Mouse (Mus musculus): Measurements from ENCODE around the gene Cacna1b. TPM values are rescaled to one million over a fixed set of nuclear protein-coding genes. Genes with fewer than 3 reads are reported as not detected.

The Cacna1b gene
- total RNA-seq, 1 experiment = 2.4 TPM

- Histone ChIP-seq H3K27ac (ENCODE audit: insufficient read depth, low read depth, low read length, poor library complexity, severe bottlenecking) (peak overlapping the region; percentile 34; the same call in 1 of the 2 replicates), H3K36me3 (ENCODE audit: control insufficient read depth, insufficient read depth, low read length, poor library complexity, severe bottlenecking) (no peaks in the 10 kb centered on the region), H3K4me1 (ENCODE audit: control insufficient read depth in 2 of 2, insufficient read depth in 2 of 2, low read length in 2 of 2, poor library complexity in 1 of 2) (peaks cover 0 to 11% of the 10 kb centered on the region in 2 experiments; a peak in 1 of 4 replicates), H3K9ac (ENCODE audit: insufficient read depth, low read depth, low read length, poor library complexity, severe bottlenecking) (no peak overlapping the region), H3K9me3 (ENCODE audit: control insufficient read depth, insufficient read depth, low read depth, low read length) (no peaks in the 10 kb centered on the region), H3K4me3 (ENCODE audit: insufficient read depth in 1 of 2, low read depth in 1 of 2, low read length in 2 of 2, poor library complexity in 1 of 2, severe bottlenecking in 1 of 2) (no peak overlapping the region)
- in situ Hi-C loops (cut with MboI; ENCODE audit: low sequenced_read_pairs in 2 of 2, unreplicated experiment in 2 of 2) = no loop called here
- TF ChIP-seq CHD2 (IDR thresholded peaks at IDR 0.05; ENCODE audit: low read depth, low read length) (no peak), MAFK (IDR thresholded peaks at IDR 0.05; ENCODE audit: insufficient read depth, low read depth, low read length) (peak; percentile 60)
- peak; percentile 21 for DNase-seq (ENCODE audit: low read depth, low spot score)
Observed at GRCm38 (mm10) chr2:24608765-24609138, 154.2 kb downstream of the Cacna1b start.

GRCm38 (mm10) chr2:24607905-24608764 lies 154.8 kb downstream of the Cacna1b start:
- Histone ChIP-seq H3K9ac (ENCODE audit: insufficient read depth, low read depth, low read length, poor library complexity, severe bottlenecking) (0 out of 2 replicates have a peak overlapping the region, but pooled peaks have one; percentile 19), H3K36me3 (ENCODE audit: control insufficient read depth, insufficient read depth, low read length, poor library complexity, severe bottlenecking) (no peaks in the 10 kb centered on the region), H3K27ac (ENCODE audit: insufficient read depth, low read depth, low read length, poor library complexity, severe bottlenecking) (peak overlapping the region; percentile 64; the same call in 1 of the 2 replicates), H3K9me3 (ENCODE audit: control insufficient read depth, insufficient read depth, low read depth, low read length) (no peaks in the 10 kb centered on the region), H3K4me1 (ENCODE audit: control insufficient read depth in 2 of 2, insufficient read depth in 2 of 2, low read length in 2 of 2, poor library complexity in 1 of 2) (peaks cover 0 to 11% of the 10 kb centered on the region in 2 experiments; a peak in 1 of 4 replicates), H3K4me3 (ENCODE audit: insufficient read depth in 1 of 2, low read depth in 1 of 2, low read length in 2 of 2, poor library complexity in 1 of 2, severe bottlenecking in 1 of 2) (peak overlapping the region; percentile 51 to 61; a peak in 3 of 4 replicates)
- no peak for TF ChIP-seq CHD2 (IDR thresholded peaks at IDR 0.05; ENCODE audit: low read depth, low read length)
- TF ChIP-seq ZC3H11A (IDR thresholded peaks at IDR 0.05; ENCODE audit: borderline replicate concordance, low read depth, low read length) = no peak
- no peak for TF ChIP-seq HCFC1 (IDR thresholded peaks at IDR 0.05; ENCODE audit: borderline replicate concordance, insufficient read depth, low read length)
- no peak for DNase-seq (ENCODE audit: low read depth, low spot score)
- in situ Hi-C loops (cut with MboI; ENCODE audit: low sequenced_read_pairs in 2 of 2, unreplicated experiment in 2 of 2) = no loop called here

- peaks cover 0 to 11% of the 10 kb centered on the region in 2 experiments; a peak in 1 of 4 replicates for H3K4me1 ChIP-seq (ENCODE audit: control insufficient read depth in 2 of 2, insufficient read depth in 2 of 2, low read length in 2 of 2, poor library complexity in 1 of 2)
Observed at GRCm38 (mm10) chr2:24606531-24606930, 156.4 kb downstream of the Cacna1b start.

GRCm38 (mm10) chr2:24605096-24605495 lies 157.9 kb downstream of the Cacna1b start:
- H3K9me3 ChIP-seq (ENCODE audit: control insufficient read depth, insufficient read depth, low read depth, low read length) = no peaks in the 10 kb centered on the region
- no peak overlapping the region for H3K27ac ChIP-seq (ENCODE audit: insufficient read depth, low read depth, low read length, poor library complexity, severe bottlenecking)
- H3K36me3 ChIP-seq (ENCODE audit: control insufficient read depth, insufficient read depth, low read length, poor library complexity, severe bottlenecking) = no peaks in the 10 kb centered on the region
- H3K4me3 ChIP-seq (ENCODE audit: insufficient read depth in 1 of 2, low read depth in 1 of 2, low read length in 2 of 2, poor library complexity in 1 of 2, severe bottlenecking in 1 of 2) = no peak overlapping the region
- TF ChIP-seq HCFC1 (IDR thresholded peaks at IDR 0.05; ENCODE audit: borderline replicate concordance, insufficient read depth, low read length) (no peak), ZC3H11A (IDR thresholded peaks at IDR 0.05; ENCODE audit: borderline replicate concordance, low read depth, low read length) (no peak), ZNF384 (IDR thresholded peaks at IDR 0.05; ENCODE audit: low read depth, low read length) (no peak), MAFK (IDR thresholded peaks at IDR 0.05; ENCODE audit: insufficient read depth, low read depth, low read length) (no peak), CHD2 (IDR thresholded peaks at IDR 0.05; ENCODE audit: low read depth, low read length) (no peak)
- no peak overlapping the region for H3K9ac ChIP-seq (ENCODE audit: insufficient read depth, low read depth, low read length, poor library complexity, severe bottlenecking)
- in situ Hi-C loops (cut with MboI; ENCODE audit: low sequenced_read_pairs in 2 of 2, unreplicated experiment in 2 of 2) = no loop called here
- no peak for DNase-seq (ENCODE audit: low read depth, low spot score)
- H3K4me1 ChIP-seq (ENCODE audit: control insufficient read depth in 2 of 2, insufficient read depth in 2 of 2, low read length in 2 of 2, poor library complexity in 1 of 2) = peaks cover 0 to 11% of the 10 kb centered on the region in 2 experiments; a peak in 1 of 4 replicates

More at GRCm38 (mm10) chr2:24606531-24606930, 156.4 kb downstream of the Cacna1b start:
- H3K27ac ChIP-seq (ENCODE audit: insufficient read depth, low read depth, low read length, poor library complexity, severe bottlenecking) = no peak overlapping the region
- no peak overlapping the region for H3K9ac ChIP-seq (ENCODE audit: insufficient read depth, low read depth, low read length, poor library complexity, severe bottlenecking)
- no peaks in the 10 kb centered on the region for H3K36me3 ChIP-seq (ENCODE audit: control insufficient read depth, insufficient read depth, low read length, poor library complexity, severe bottlenecking)
- H3K4me3 ChIP-seq (ENCODE audit: insufficient read depth in 1 of 2, low read depth in 1 of 2, low read length in 2 of 2, poor library complexity in 1 of 2, severe bottlenecking in 1 of 2) = peak overlapping the region; percentile 44 to 61
- no peaks in the 10 kb centered on the region for H3K9me3 ChIP-seq (ENCODE audit: control insufficient read depth, insufficient read depth, low read depth, low read length)
- in situ Hi-C loops (cut with MboI; ENCODE audit: low sequenced_read_pairs in 2 of 2, unreplicated experiment in 2 of 2) = no loop called here
- no peak for TF ChIP-seq HCFC1 (IDR thresholded peaks at IDR 0.05; ENCODE audit: borderline replicate concordance, insufficient read depth, low read length)
- no peak for TF ChIP-seq ZC3H11A (IDR thresholded peaks at IDR 0.05; ENCODE audit: borderline replicate concordance, low read depth, low read length)
- no peak for TF ChIP-seq MAFK (IDR thresholded peaks at IDR 0.05; ENCODE audit: insufficient read depth, low read depth, low read length)
- TF ChIP-seq CHD2 (IDR thresholded peaks at IDR 0.05; ENCODE audit: low read depth, low read length) = no peak
- TF ChIP-seq ZNF384 (IDR thresholded peaks at IDR 0.05; ENCODE audit: low read depth, low read length) = no peak
- no peak for DNase-seq (ENCODE audit: low read depth, low spot score)

All from ES-E14 (cell line).